Comparison of ENCODE assay signal across 11 mouse cellular contexts in the genomic region with DNA sequence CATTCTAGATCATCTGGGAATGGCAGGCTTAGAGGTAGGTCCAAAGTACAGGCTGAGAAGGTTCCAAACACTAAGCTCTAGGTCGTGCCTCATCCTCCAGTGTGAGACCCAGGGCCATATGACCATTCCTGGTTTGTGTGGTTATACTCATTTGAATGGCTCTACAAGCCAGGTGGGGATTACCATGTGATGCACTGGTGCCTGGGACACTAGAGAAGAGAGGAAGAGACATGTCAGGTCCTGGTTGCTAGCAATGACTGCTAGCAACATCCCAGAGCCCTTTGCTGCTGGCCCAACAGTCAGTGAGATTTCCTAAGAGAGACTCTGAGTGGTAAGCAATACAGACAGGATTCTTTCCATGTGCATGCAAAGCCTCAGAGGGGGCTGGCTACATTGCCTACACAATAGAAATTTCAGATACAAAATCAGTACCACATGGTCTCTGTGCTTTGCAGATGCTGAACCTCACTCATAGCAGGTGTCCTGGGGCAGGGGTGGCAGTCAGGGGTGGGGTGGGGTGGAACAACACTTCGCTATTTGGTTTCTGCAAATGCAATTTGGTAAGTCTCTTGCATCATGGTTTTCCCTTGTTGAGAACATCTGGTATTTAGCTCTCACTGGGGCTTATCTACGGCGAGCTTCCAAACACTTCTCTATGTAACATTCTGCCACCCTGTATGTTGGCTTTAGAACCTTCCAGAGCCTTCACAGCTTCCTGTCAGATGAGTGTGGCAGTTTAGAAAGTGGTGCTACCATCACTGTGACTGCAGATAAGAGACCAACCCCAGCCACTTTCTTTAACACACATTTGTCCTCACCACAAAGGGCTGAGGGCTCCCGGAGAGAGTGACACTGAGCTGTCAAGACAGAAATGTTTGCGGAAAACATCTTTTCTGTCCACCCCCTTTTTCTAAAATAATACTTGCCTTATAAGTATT.
DNase-seq lines count a peak whose midpoint lies in the region; ATAC-seq and TF ChIP-seq lines count a peak whose summit lies in the region.
"Had no signal": no experiment of that assay in that cellular context is flagged by ENCODE, and none has a peak within 500 bp of the region (broad histone marks: within the 10 kb centered on the region; RNA-seq: fewer than 3 reads in every experiment).

No protein-coding gene starts in this region.

- H3K27ac ChIP-seq in lung, postnatal 0 days (ENCODE audit: low read length), result no peak overlapping the region
- no peak overlapping the region for H3K27ac ChIP-seq in embryonic facial prominence, embryonic 14.5 days (replicated peaks; ENCODE audit: low read depth, low read length)
- H3K27ac ChIP-seq: embryonic facial prominence, embryonic 12.5 days; lung, embryonic 15.5 days had no signal

- no peak overlapping the region for H3K4me3 ChIP-seq in lung, postnatal 0 days (ENCODE audit: low read depth, low read length)
- no peak overlapping the region for H3K4me3 ChIP-seq in embryonic facial prominence, embryonic 14.5 days (ENCODE audit: low read depth, low read length)
- H3K4me3 ChIP-seq: embryonic facial prominence, embryonic 12.5 days; lung, embryonic 15.5 days had no signal

- WGBS in lung, postnatal 0 days, result 44% methylated on average over 6 of the region's 6 CpGs
- WGBS in embryonic facial prominence, embryonic 14.5 days, result 52% methylated on average over 6 of the region's 6 CpGs

- DNase-seq in lung, postnatal 0 days (ENCODE audit: low spot score), result peak; percentile 40
- DNase-seq in lung, postnatal 25 days (ENCODE audit: low spot score), result no peak
- DNase-seq in embryonic facial prominence, embryonic 14.5 days (ENCODE audit: low spot score), result peak; percentile 60
- no peak for DNase-seq in ovary, postnatal 10 days (ENCODE audit: low spot score)
- DNase-seq in cerebellum, postnatal 14 days, result no peak
- DNase-seq in cerebellum, postnatal 4 days (ENCODE audit: low spot score in 2 of 2), result no peak
- DNase-seq: gastrocnemius, postnatal 10 days had no signal

- H3K9ac ChIP-seq in lung, postnatal 0 days (replicated peaks; ENCODE audit: low read depth), result no peak overlapping the region
- H3K9ac ChIP-seq in embryonic facial prominence, embryonic 14.5 days (ENCODE audit: low read depth, low read length), result no peak overlapping the region
- H3K9ac ChIP-seq: embryonic facial prominence, embryonic 12.5 days; lung, embryonic 15.5 days had no signal

- no peaks in the 10 kb centered on the region for H3K27me3 ChIP-seq in lung, postnatal 0 days (replicated peaks; ENCODE audit: insufficient read depth, low read length)
- H3K27me3 ChIP-seq in embryonic facial prominence, embryonic 14.5 days (replicated peaks; ENCODE audit: control insufficient read depth, insufficient read depth, low read length), result no peaks in the 10 kb centered on the region
- H3K27me3 ChIP-seq: embryonic facial prominence, embryonic 12.5 days; lung, embryonic 15.5 days had no signal

- no peaks in the 10 kb centered on the region for H3K9me3 ChIP-seq in lung, postnatal 0 days (ENCODE audit: low read length)
- no peaks in the 10 kb centered on the region for H3K9me3 ChIP-seq in embryonic facial prominence, embryonic 14.5 days (ENCODE audit: control insufficient read depth, low read length)
- H3K9me3 ChIP-seq: embryonic facial prominence, embryonic 12.5 days; lung, embryonic 15.5 days had no signal

- TF ChIP-seq CTCF in lung, postnatal 0 days (IDR thresholded peaks at IDR 0.05), result no peak

- peak; percentile 17; the same call in 1 of the 2 replicates for ATAC-seq in lung, postnatal 0 days
- ATAC-seq in embryonic facial prominence, embryonic 14.5 days (ENCODE audit: low read depth), result 0 out of 2 replicates have a peak, but pooled peaks have one; percentile 33
- peak; percentile 43 for ATAC-seq in megakaryocyte, adult 5-6 weeks (ENCODE audit: poor library complexity, severe bottlenecking)
- ATAC-seq: hindbrain, embryonic 16.5 days had no signal

- no peak for TF ChIP-seq EP300 in lung, postnatal 0 days (IDR thresholded peaks at IDR 0.05)

- H3K36me3 ChIP-seq in lung, postnatal 0 days (ENCODE audit: insufficient read depth, low read length), result no peaks in the 10 kb centered on the region
- H3K36me3 ChIP-seq in embryonic facial prominence, embryonic 14.5 days (ENCODE audit: control insufficient read depth, insufficient read depth, low read length), result no peaks in the 10 kb centered on the region
- H3K36me3 ChIP-seq: embryonic facial prominence, embryonic 12.5 days; lung, embryonic 15.5 days had no signal

- no peaks in the 10 kb centered on the region for H3K4me1 ChIP-seq in lung, postnatal 0 days (ENCODE audit: insufficient read depth, low read depth, low read length)
- peaks cover 7% of the 10 kb centered on the region; the same call in 1 of the 2 replicates for H3K4me1 ChIP-seq in embryonic facial prominence, embryonic 14.5 days (ENCODE audit: control insufficient read depth, insufficient read depth, low read length)

- no peak overlapping the region for H3K4me2 ChIP-seq in lung, postnatal 0 days (replicated peaks; ENCODE audit: low read depth, low read length)
- H3K4me2 ChIP-seq in embryonic facial prominence, embryonic 14.5 days (ENCODE audit: low read depth, low read length), result no peak overlapping the region
- H3K4me2 ChIP-seq: embryonic facial prominence, embryonic 12.5 days; lung, embryonic 15.5 days had no signal

Comparison
In these comparisons a context has a peak if more than half of its experiments do, and no peak if none do; other contexts are left out.
1. DNase-seq: peak in lung, postnatal 0 days (single experiment) and embryonic facial prominence, embryonic 14.5 days (single experiment); none in lung, postnatal 25 days (single experiment), ovary, postnatal 10 days (single experiment), cerebellum, postnatal 14 days (0 of 2) and cerebellum, postnatal 4 days (0 of 2).
2. Peak in every context shown above with its lines, with median percentiles within 50 percentile points of each other: ATAC-seq.